Mouse (Mus musculus) naive thymus-derived CD4-positive, alpha-beta T cell, adult 5 months (primary cell): ENCODE measurements around the gene Cyb561d1. TPM values are rescaled to one million over a fixed set of nuclear protein-coding genes. Genes with fewer than 3 reads are reported as not detected.

Source experiments
- polyA plus RNA-seq: library from polyadenylated mRNA; unstranded; fragments of 100-300 nt; shearing (Covaris generic); gene quantifications from one replicate; pipeline ENCODE4 v1.2.1, GENCODE M21; 2017

Cyb561d1 gene
- 19.6 TPM for polyA plus RNA-seq

GRCm38 (mm10) chr3:108200329-108201323 lies at the start of gene Cyb561d1:
Gene Cyb561d1 (minus strand): TSS chr3:108201212.

GRCm38 (mm10) chr3:108226558-108227350 lies 25.7 kb upstream of the Cyb561d1 start, which contains the start of gene Sypl2:
Gene Sypl2 (minus strand): TSS chr3:108226648.

GRCm38 (mm10) chr3:108210771-108211139 lies 9.7 kb upstream of the Cyb561d1 start, which contains the start of gene Atxn7l2:
Gene Atxn7l2 (minus strand): TSS chr3:108210934.

GRCm38 (mm10) chr3:108186098-108187047 lies 14.6 kb downstream of the Cyb561d1 start, which contains the start of gene Amigo1:
Gene Amigo1 (plus strand): TSS chr3:108186335.

GRCm38 (mm10) chr3:108154656-108155055 lies 46.4 kb downstream of the Cyb561d1 start, which contains the start of gene Gpr61:
Gene Gpr61 (minus strand): TSS chr3:108154882.

Other genes starting within 250 kb of the Cyb561d1 start
- not detected for gene Gstm3, start 231.9 kb downstream of the Cyb561d1 start, polyA plus RNA-seq
- not detected for gene Gstm2, start 214.8 kb downstream of the Cyb561d1 start, polyA plus RNA-seq
- 3.6 TPM for gene Gstm1, start 183.2 kb downstream of the Cyb561d1 start, polyA plus RNA-seq
- gene Gstm4, start 156.3 kb downstream of the Cyb561d1 start, polyA plus RNA-seq, result 4.5 TPM
- gene Ampd2, start 114.6 kb downstream of the Cyb561d1 start, polyA plus RNA-seq, result 30.4 TPM
- gene Gnat2, start 108.4 kb downstream of the Cyb561d1 start, polyA plus RNA-seq, result not detected
- gene Gnai3, start 55.1 kb downstream of the Cyb561d1 start, polyA plus RNA-seq, result 201 TPM
- not detected for gene Gpr61, start 46.3 kb downstream of the Cyb561d1 start, polyA plus RNA-seq
- gene Amigo1, start 14.9 kb downstream of the Cyb561d1 start, polyA plus RNA-seq, result 1.6 TPM
- 24.0 TPM for gene Atxn7l2, start 9.7 kb upstream of the Cyb561d1 start, polyA plus RNA-seq
- gene Sypl2, start 25.4 kb upstream of the Cyb561d1 start, polyA plus RNA-seq, result not detected
- 62.3 TPM for gene Psma5, start 55.7 kb upstream of the Cyb561d1 start, polyA plus RNA-seq
- not detected for gene Sort1, start 82.9 kb upstream of the Cyb561d1 start, polyA plus RNA-seq
- gene Mybphl, start 163.7 kb upstream of the Cyb561d1 start, polyA plus RNA-seq, result not detected
- 0.27 TPM for gene Psrc1, start 182.6 kb upstream of the Cyb561d1 start, polyA plus RNA-seq
- 1.1 TPM for gene Celsr2, start 214.3 kb upstream of the Cyb561d1 start, polyA plus RNA-seq
- gene Sars, start 244.0 kb upstream of the Cyb561d1 start, polyA plus RNA-seq, result 150 TPM